Mouse (Mus musculus): Measurements from ENCODE around the gene Lrrc74b.

Lrrc74b gene

GRCm38 (mm10) chr16:17502681-17503080 lies 58.4 kb downstream of the Lrrc74b start:
- DNase-seq (ENCODE audit: low read depth in 1 of 2, low spot score in 2 of 2), result no peak

GRCm38 (mm10) chr16:17499249-17499883 lies 61.7 kb downstream of the Lrrc74b start:
- no peak for DNase-seq (ENCODE audit: low read depth in 1 of 2, low spot score in 2 of 2)

- DNase-seq (ENCODE audit: low read depth in 1 of 2, low spot score in 2 of 2), result no peak
Observed at GRCm38 (mm10) chr16:17496499-17497305, 64.3 kb downstream of the Lrrc74b start.
